Mouse (Mus musculus): ENCODE data around the gene Rfx4.

- TF ChIP-seq CTCF (IDR thresholded peaks at IDR 0.05; ENCODE audit: low read depth) (no peak), EP300 (optimal IDR thresholded peaks at IDR 0.05) (no peak)
Measured at GRCm38 (mm10) chr10:84863488-84863887, 107.6 kb downstream of the Rfx4 start.
